Mouse (Mus musculus) inflammation-experienced regulatory T-cells, adult 16 weeks (primary cell): ENCODE measurements around the gene T. TPM values are rescaled to one million over a fixed set of nuclear protein-coding genes. Genes with fewer than 3 reads are reported as not detected.

Source experiments
- polyA plus RNA-seq: library from polyadenylated mRNA; unstranded; fragments of 100-300 nt; shearing (Covaris generic); gene quantifications from one replicate; pipeline ENCODE4 v1.2.1, GENCODE M21; 2017

The T gene
- polyA plus RNA-seq, result not detected

GRCm38 (mm10) chr17:8433978-8434960, at the start of gene T:
T (plus strand) TSS chr17:8434423.

Other genes starting within 250 kb of the T start
- gene Ccr6, start 198.4 kb upstream of the T start, polyA plus RNA-seq, result 54.9 TPM
- 176 TPM for gene Mpc1, start 151.5 kb upstream of the T start, polyA plus RNA-seq
- 200 TPM for gene Sft2d1, start 123.3 kb upstream of the T start, polyA plus RNA-seq
- gene Prr18, start 97.0 kb upstream of the T start, polyA plus RNA-seq, result 0.09 TPM
- 0.82 TPM for gene T2, start 78.4 kb upstream of the T start, polyA plus RNA-seq
- gene Pde10a, start 90.9 kb downstream of the T start, polyA plus RNA-seq, result not detected
- gene Gm17087, start 132.5 kb downstream of the T start, polyA plus RNA-seq, result 1.3 TPM